Mouse (Mus musculus): ENCODE measurements around the gene Nfkb1. TPM values are rescaled to one million over a fixed set of nuclear protein-coding genes. Genes with fewer than 3 reads are reported as not detected.
A peak's percentile ranks its signal among the peaks of the same experiment; 100 is the strongest.

Nfkb1 gene
- total and polyA plus RNA-seq, 3 experiments, result 44.8 to 93.6 (median 59.9) TPM

- no peak overlapping the region for H3K4me3 ChIP-seq (ENCODE audit: control insufficient read depth in 1 of 2, insufficient read depth in 1 of 2, low read depth in 2 of 2, low read length in 2 of 2)
- H3K79me2 ChIP-seq (ENCODE audit: control insufficient read depth, insufficient read depth, low read length, poor library complexity), result no peaks in the 10 kb centered on the region
- no peak overlapping the region for H3K9ac ChIP-seq (ENCODE audit: control insufficient read depth, low read depth, low read length, poor library complexity, severe bottlenecking)
- H3K27me3 ChIP-seq (ENCODE audit: control insufficient read depth in 1 of 2, insufficient read depth in 2 of 2, low read length in 2 of 2), result no peaks in the 10 kb centered on the region
- peaks cover 0 to 26% of the 10 kb centered on the region in 2 experiments; a peak in 2 of 4 replicates for H3K4me1 ChIP-seq (ENCODE audit: control insufficient read depth in 1 of 2, insufficient read depth in 2 of 2, low read length in 2 of 2)
- H3K36me3 ChIP-seq (ENCODE audit: control insufficient read depth in 1 of 2, insufficient read depth in 2 of 2, low read length in 2 of 2), result peaks cover 0 to 18% of the 10 kb centered on the region in 2 experiments; a peak in 2 of 4 replicates
- no peaks in the 10 kb centered on the region for H3K9me3 ChIP-seq (replicated peaks; ENCODE audit: insufficient read depth, low read length)
- no peak overlapping the region for H3K27ac ChIP-seq (ENCODE audit: control insufficient read depth, low read depth, low read length)
- TF ChIP-seq HCFC1 (IDR thresholded peaks at IDR 0.05; ENCODE audit: low read depth, low read length) (no peak), MEF2A (IDR thresholded peaks at IDR 0.05; ENCODE audit: extremely low read depth, insufficient replicate concordance, low read depth, low read length, poor library complexity, severe bottlenecking) (no peak)
- DNase-seq (ENCODE audit: low read depth, low spot score), result no peak
Measured at GRCm38 (mm10) chr3:135728900-135729299, 37.6 kb upstream of the Nfkb1 start.

- peaks cover 0 to 26% of the 10 kb centered on the region in 2 experiments; a peak in 2 of 4 replicates for H3K4me1 ChIP-seq (ENCODE audit: control insufficient read depth in 1 of 2, insufficient read depth in 2 of 2, low read length in 2 of 2)
Measured at GRCm38 (mm10) chr3:135727339-135727738, 36.0 kb upstream of the Nfkb1 start.

GRCm38 (mm10) chr3:135726521-135727275 is 35.4 kb upstream of the Nfkb1 start:
- Histone ChIP-seq H3K4me1 (ENCODE audit: control insufficient read depth in 1 of 2, insufficient read depth in 2 of 2, low read length in 2 of 2) (peaks cover 0 to 21% of the 10 kb centered on the region in 2 experiments; a peak in 2 of 4 replicates), H3K79me2 (ENCODE audit: control insufficient read depth, insufficient read depth, low read length, poor library complexity) (no peaks in the 10 kb centered on the region), H3K27ac (ENCODE audit: control insufficient read depth, low read depth, low read length) (peak overlapping the region; percentile 83), H3K36me3 (ENCODE audit: control insufficient read depth in 1 of 2, insufficient read depth in 2 of 2, low read length in 2 of 2) (peaks cover 0 to 16% of the 10 kb centered on the region in 2 experiments; a peak in 2 of 4 replicates), H3K9me3 (replicated peaks; ENCODE audit: insufficient read depth, low read length) (no peaks in the 10 kb centered on the region), H3K9ac (ENCODE audit: control insufficient read depth, low read depth, low read length, poor library complexity, severe bottlenecking) (peak overlapping the region; percentile 55), H3K4me3 (ENCODE audit: control insufficient read depth in 1 of 2, insufficient read depth in 1 of 2, low read depth in 2 of 2, low read length in 2 of 2) (peak overlapping the region; percentile 13 to 33; a peak in 3 of 4 replicates), H3K27me3 (ENCODE audit: control insufficient read depth in 1 of 2, insufficient read depth in 2 of 2, low read length in 2 of 2) (no peaks in the 10 kb centered on the region)
- TF ChIP-seq ETS1 (IDR thresholded peaks at IDR 0.05; ENCODE audit: low read depth, low read length) (peak; percentile 82), BHLHE40 (IDR thresholded peaks at IDR 0.05; ENCODE audit: borderline replicate concordance, low read depth, low read length) (no peak), HCFC1 (IDR thresholded peaks at IDR 0.05; ENCODE audit: low read depth, low read length) (peak; percentile 55; the same call in 1 of the 2 replicates), SMC3 (IDR thresholded peaks at IDR 0.05; ENCODE audit: low read depth, low read length) (peak; percentile 22; the same call in 1 of the 2 replicates), MXI1 (IDR thresholded peaks at IDR 0.05; ENCODE audit: low read depth, low read length) (peak; percentile 65), NELFE (IDR thresholded peaks at IDR 0.05; ENCODE audit: low read depth, low read length) (peak; percentile 39; the same call in 1 of the 2 replicates), RCOR1 (IDR thresholded peaks at IDR 0.05; ENCODE audit: low read depth, low read length) (peak; percentile 85), EP300 (IDR thresholded peaks at IDR 0.05; ENCODE audit: low read depth in 1 of 2, low read length in 2 of 2) (peak; percentile 44 to 75; a peak in 2 of 4 replicates), ZNF384 (IDR thresholded peaks at IDR 0.05; ENCODE audit: low read depth, low read length) (no peak), MYB (IDR thresholded peaks at IDR 0.05; ENCODE audit: low read depth, low read length) (0 out of 2 replicates have a peak, but pooled peaks have one; percentile 10), CHD1 (IDR thresholded peaks at IDR 0.05; ENCODE audit: low read depth, low read length) (peak; percentile 68; the same call in 1 of the 2 replicates), MAZ (IDR thresholded peaks at IDR 0.05; ENCODE audit: low read depth, low read length) (peak; percentile 68), SIN3A (IDR thresholded peaks at IDR 0.05; ENCODE audit: low read length) (peak; percentile 83), USF2 (IDR thresholded peaks at IDR 0.05; ENCODE audit: borderline replicate concordance in 1 of 2, insufficient read depth in 1 of 2, low read depth in 1 of 2, low read length in 2 of 2) (no peak), ZKSCAN1 (IDR thresholded peaks at IDR 0.05; ENCODE audit: low read depth, low read length) (peak; percentile 85), TBP (IDR thresholded peaks at IDR 0.05; ENCODE audit: low read depth, low read length) (peak; percentile 34; the same call in 1 of the 2 replicates), GATA1 (IDR thresholded peaks at IDR 0.05; ENCODE audit: low read depth, low read length) (peak; percentile 86), ZMIZ1 (IDR thresholded peaks at IDR 0.05; ENCODE audit: low read depth, low read length) (no peak), TCF12 (IDR thresholded peaks at IDR 0.05; ENCODE audit: low read depth, low read length) (peak; percentile 69), NRF1 (IDR thresholded peaks at IDR 0.05; ENCODE audit: insufficient read depth, low read depth, low read length, poor library complexity, severe bottlenecking) (no peak)
- DNase-seq (ENCODE audit: low read depth, low spot score), result peak; percentile 87

More at GRCm38 (mm10) chr3:135727339-135727738, 36.0 kb upstream of the Nfkb1 start:
- TF ChIP-seq MAX (IDR thresholded peaks at IDR 0.05; ENCODE audit: low read length) (no peak), CHD1 (IDR thresholded peaks at IDR 0.05; ENCODE audit: low read depth, low read length) (no peak), ZNF384 (IDR thresholded peaks at IDR 0.05; ENCODE audit: low read depth, low read length) (no peak), CHD2 (IDR thresholded peaks at IDR 0.05; ENCODE audit: low read length) (no peak), JUND (IDR thresholded peaks at IDR 0.05; ENCODE audit: low read depth, low read length) (no peak)
- DNase-seq (ENCODE audit: low read depth, low spot score), result no peak
- Histone ChIP-seq H3K79me2 (ENCODE audit: control insufficient read depth, insufficient read depth, low read length, poor library complexity) (no peaks in the 10 kb centered on the region), H3K27ac (ENCODE audit: control insufficient read depth, low read depth, low read length) (no peak overlapping the region; the same call in 1 of the 2 replicates), H3K4me3 (ENCODE audit: control insufficient read depth in 1 of 2, insufficient read depth in 1 of 2, low read depth in 2 of 2, low read length in 2 of 2) (no peak overlapping the region), H3K9ac (ENCODE audit: control insufficient read depth, low read depth, low read length, poor library complexity, severe bottlenecking) (no peak overlapping the region), H3K9me3 (replicated peaks; ENCODE audit: insufficient read depth, low read length) (no peaks in the 10 kb centered on the region), H3K27me3 (ENCODE audit: control insufficient read depth in 1 of 2, insufficient read depth in 2 of 2, low read length in 2 of 2) (no peaks in the 10 kb centered on the region), H3K36me3 (ENCODE audit: control insufficient read depth in 1 of 2, insufficient read depth in 2 of 2, low read length in 2 of 2) (peaks cover 0 to 18% of the 10 kb centered on the region in 2 experiments; a peak in 2 of 4 replicates)

Measured in MEL (cell line).